Mouse (Mus musculus) hindbrain, embryonic 10.5 days (tissue): ENCODE measurements around the gene Fam129b. TPM values are rescaled to one million over a fixed set of nuclear protein-coding genes. Genes with fewer than 3 reads are reported as not detected.

Experiments
- DNase-seq: peaks from one replicate; pipeline ENCODE4 v3.0.0-alpha.2; 2017; ENCODE audit warnings: low spot score
- H3K27ac ChIP-seq: fragments of 300-500 bp; sonication (generic); 2 replicates; pipeline ENCODE4 v1.5.1; 2016; ENCODE audit warnings: mild to moderate bottlenecking, moderate library complexity
- H3K27me3 ChIP-seq: fragments of 300-500 bp; sonication (generic); 2 replicates; pipeline ENCODE4 v1.6.1; 2016; ENCODE audit warnings: mild to moderate bottlenecking; ENCODE audit not compliant: poor library complexity, insufficient read depth, severe bottlenecking
- H3K36me3 ChIP-seq: fragments of 300-500 bp; sonication (generic); 2 replicates; pipeline ENCODE4 v1.6.1; 2016; ENCODE audit warnings: mild to moderate bottlenecking, moderate library complexity
- H3K4me1 ChIP-seq: fragments of 300-500 bp; sonication (generic); replicated peaks from 2 replicates; pipeline ENCODE4 v1.6.1; 2016; ENCODE audit warnings: mild to moderate bottlenecking
- H3K4me3 ChIP-seq: fragments of 300-500 bp; sonication (generic); 2 replicates; pipeline ENCODE4 v1.5.1; 2016; ENCODE audit warnings: mild to moderate bottlenecking, moderate library complexity
- H3K9me3 ChIP-seq: fragments of 300-500 bp; sonication (generic); 2 replicates; pipeline ENCODE4 v1.6.1; 2016; ENCODE audit warnings: mild to moderate bottlenecking, moderate library complexity
- WGBS: fragments of 180-500 bp; shearing (Covaris S2); methylation state at CpG from one replicate; pipeline ENCODE4 v1.1.7; 2016; 5-methylcytosine and 5-hydroxymethylcytosine counted together
- polyA plus RNA-seq: library from polyadenylated mRNA; unstranded; fragments of >200 nt; fragmentation: Nextera tagmentation; extraction: Ambion mirVana; gene quantifications from 2 replicates; pipeline ENCODE4 v1.2.1, GENCODE M21; 2016

Gene Fam129b
- polyA plus RNA-seq, 1 experiment from 2014 or later, result 36.1 TPM

- no peaks in the 10 kb centered on the region for H3K27me3 ChIP-seq
- H3K36me3 ChIP-seq, result peaks cover 78% of the 10 kb centered on the region
- no peak overlapping the region for H3K4me3 ChIP-seq
- H3K27ac ChIP-seq, result no peak overlapping the region
- no peak for DNase-seq
- 92% methylated on average over 11 of the region's 11 CpGs for WGBS
- H3K9me3 ChIP-seq, result no peaks in the 10 kb centered on the region
- H3K4me1 ChIP-seq, result no peaks in the 10 kb centered on the region
Observed at GRCm38 (mm10) chr2:32947454-32947853, 71.5 kb downstream of the Fam129b start.

DNA sequence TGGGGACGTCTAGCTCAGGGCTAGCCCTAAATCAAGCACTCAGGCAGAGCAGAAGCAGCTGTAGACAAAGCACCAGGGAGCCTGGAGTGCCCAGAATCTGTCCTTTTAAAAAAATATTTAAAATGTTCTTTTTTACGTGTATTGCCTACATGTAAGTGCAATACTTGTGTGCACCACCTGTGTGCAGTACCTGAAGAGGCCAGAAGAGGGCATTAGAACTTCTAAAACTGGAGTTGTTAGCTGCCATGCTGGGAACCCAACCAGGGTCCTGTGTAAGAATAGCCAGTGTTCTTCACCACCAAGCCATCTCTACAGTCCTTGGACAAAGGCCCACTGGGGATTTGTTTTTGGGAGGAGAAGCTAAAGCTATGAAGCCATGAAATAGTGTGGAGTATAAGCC is 78.7 kb downstream of the Fam129b start:
- H3K27me3 ChIP-seq, result no peaks in the 10 kb centered on the region
- 92% methylated on average over 2 of the region's 2 CpGs for WGBS
- H3K9me3 ChIP-seq, result peaks cover 5% of the 10 kb centered on the region
- 0 out of 2 replicates have a peak, but pooled peaks cover 6% of the 10 kb centered on the region for H3K4me1 ChIP-seq
- peaks cover 81% of the 10 kb centered on the region for H3K36me3 ChIP-seq
- no peak for DNase-seq
- no peak overlapping the region for H3K4me3 ChIP-seq
- no peak overlapping the region for H3K27ac ChIP-seq

DNA sequence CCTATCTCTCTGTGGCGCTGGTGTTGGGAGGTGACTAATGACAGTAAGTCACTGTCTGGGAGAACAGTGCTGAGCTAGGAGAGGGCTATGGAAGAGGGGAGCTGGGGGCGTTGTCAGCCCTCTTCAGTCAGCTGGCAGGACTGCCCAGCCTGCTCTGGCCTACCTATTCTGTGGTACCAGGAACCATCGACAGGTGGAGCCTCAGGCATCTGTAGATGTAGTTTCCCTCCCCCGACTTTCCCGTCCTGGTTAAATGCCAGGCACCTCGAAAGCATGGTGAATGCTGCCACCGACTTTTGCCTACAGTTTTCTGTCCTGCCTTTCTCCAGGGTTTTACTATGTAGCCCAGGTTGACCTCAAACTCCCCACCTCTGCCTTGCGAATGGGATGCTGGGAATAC is 81.4 kb downstream of the Fam129b start:
- Histone ChIP-seq H3K4me3 (no peak overlapping the region), H3K27me3 (no peaks in the 10 kb centered on the region), H3K36me3 (peaks cover 59% of the 10 kb centered on the region), H3K4me1 (peaks cover 25% of the 10 kb centered on the region), H3K9me3 (peaks cover 5% of the 10 kb centered on the region), H3K27ac (no peak overlapping the region)
- 65% methylated on average over 8 of the region's 8 CpGs for WGBS
- no peak for DNase-seq

GRCm38 (mm10) chr2:32960273-32960672 is 84.4 kb downstream of the Fam129b start:
- Histone ChIP-seq H3K27me3 (no peaks in the 10 kb centered on the region), H3K4me3 (peak overlapping the region; percentile 98), H3K9me3 (no peaks in the 10 kb centered on the region), H3K36me3 (peaks cover 60% of the 10 kb centered on the region), H3K4me1 (peaks cover 47% of the 10 kb centered on the region), H3K27ac (no peak overlapping the region)
- no peak for DNase-seq
- WGBS, result 93% methylated on average over 4 of the region's 4 CpGs

DNA sequence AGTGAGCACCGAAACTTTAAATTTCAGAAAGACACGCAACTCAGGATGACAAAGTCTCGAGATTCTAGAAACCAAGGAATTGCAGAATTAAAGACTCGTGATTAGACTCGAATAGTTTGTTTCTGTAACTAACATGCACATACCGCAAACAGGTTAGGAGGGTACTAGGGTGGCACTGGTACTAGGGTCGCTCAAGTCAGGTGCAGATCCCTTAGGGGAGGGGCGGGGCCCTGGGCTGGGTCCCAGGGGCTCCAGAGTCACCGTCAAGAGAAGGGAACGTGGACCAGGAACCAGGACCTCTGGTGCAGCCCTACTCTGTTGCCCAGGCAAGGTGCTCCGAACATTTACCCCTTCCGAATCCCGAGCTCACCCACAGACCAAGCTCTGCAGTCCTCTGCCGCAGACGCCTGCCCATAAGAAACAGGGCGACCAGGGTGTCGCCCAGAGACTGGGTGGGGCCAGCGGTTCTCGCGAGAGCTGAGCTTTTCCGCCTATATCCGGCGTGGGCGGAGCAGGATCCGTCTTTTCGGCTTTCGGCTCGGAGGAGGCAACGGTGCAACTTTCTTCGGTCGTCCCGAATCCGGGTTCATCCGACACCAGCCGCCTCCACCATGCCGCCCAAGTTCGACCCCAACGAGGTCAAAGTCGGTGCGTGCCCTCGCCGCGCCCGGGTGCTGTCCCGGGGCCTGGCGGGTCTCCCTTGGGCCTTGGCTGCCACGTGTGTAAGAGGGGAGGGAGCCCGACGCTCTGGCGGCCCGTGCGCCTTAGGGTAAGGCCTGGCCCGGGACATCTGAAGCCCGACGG is 85.5 kb downstream of the Fam129b start, which contains the start of the genes Rpl12 and Lrsam1:
TSS of gene Rpl12 (plus strand) at position 368 of the 804 bp plus-strand sequence.
TSS of gene Lrsam1 (minus strand) at position 423 of the 804 bp plus-strand sequence.
- peaks cover 57% of the 10 kb centered on the region for H3K4me1 ChIP-seq
- WGBS, result 3% methylated on average over 55 of the region's 55 CpGs
- H3K4me3 ChIP-seq, result peak within 1 kb of the TSS; percentile 98
- peaks cover 50% of the 10 kb centered on the region for H3K36me3 ChIP-seq
- H3K27ac ChIP-seq, result peak within 1 kb of the TSS; percentile 97
- H3K9me3 ChIP-seq, result no peaks in the 10 kb centered on the region
- H3K27me3 ChIP-seq, result no peaks in the 10 kb centered on the region
- peak; percentile 95 for DNase-seq

- H3K4me1 ChIP-seq, result peaks cover 66% of the 10 kb centered on the region
- under 1% methylated on average over 33 of the region's 33 CpGs for WGBS
- H3K9me3 ChIP-seq, result no peaks in the 10 kb centered on the region
- H3K27me3 ChIP-seq, result no peaks in the 10 kb centered on the region
- peak overlapping the region; percentile 98 for H3K4me3 ChIP-seq
- H3K27ac ChIP-seq, result peak overlapping the region; percentile 97
- peaks cover 41% of the 10 kb centered on the region for H3K36me3 ChIP-seq
- DNase-seq, result peak; percentile 46
Observed at GRCm38 (mm10) chr2:32962062-32962874, 86.4 kb downstream of the Fam129b start.

DNA sequence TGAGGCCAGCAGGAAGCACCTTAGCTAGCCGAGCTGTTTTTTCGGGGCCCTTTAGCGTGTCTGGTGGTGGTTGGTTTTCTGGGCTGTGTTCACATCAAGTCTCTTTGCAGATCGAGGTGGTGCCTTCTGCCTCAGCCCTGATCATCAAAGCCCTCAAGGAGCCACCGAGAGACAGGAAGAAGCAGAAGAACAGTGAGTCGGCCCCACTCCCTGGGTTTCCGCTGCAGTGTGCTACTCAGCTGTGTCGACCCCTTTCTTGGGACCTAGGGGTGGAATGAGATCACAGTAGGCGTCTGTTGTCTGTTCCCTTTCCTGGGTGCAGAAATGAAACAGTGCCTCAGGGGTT is 86.9 kb downstream of the Fam129b start:
- peak overlapping the region; percentile 98 for H3K4me3 ChIP-seq
- peaks cover 71% of the 10 kb centered on the region for H3K4me1 ChIP-seq
- H3K27me3 ChIP-seq, result no peaks in the 10 kb centered on the region
- WGBS, result 9% methylated on average over 9 of the region's 9 CpGs
- H3K9me3 ChIP-seq, result no peaks in the 10 kb centered on the region
- H3K36me3 ChIP-seq, result peaks cover 36% of the 10 kb centered on the region
- H3K27ac ChIP-seq, result peak overlapping the region; percentile 97
- no peak for DNase-seq

DNA sequence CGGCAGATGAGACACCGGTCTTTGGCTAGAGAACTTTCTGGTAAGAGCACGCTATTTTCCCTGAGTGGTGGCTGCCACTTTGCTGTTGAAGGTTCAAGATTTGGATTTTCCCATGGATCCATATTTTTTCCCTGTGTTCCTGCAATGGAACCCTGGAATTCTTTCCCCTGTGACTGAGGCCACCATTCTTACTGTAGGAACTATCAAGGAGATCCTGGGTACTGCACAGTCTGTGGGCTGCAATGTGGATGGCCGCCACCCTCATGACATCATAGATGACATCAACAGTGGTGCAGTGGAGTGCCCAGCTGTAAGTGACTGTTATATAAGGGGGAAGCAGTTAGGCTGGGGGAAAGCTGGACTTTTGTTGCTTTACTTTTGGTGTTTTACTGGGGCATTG is 87.6 kb downstream of the Fam129b start:
- 75% methylated on average over 4 of the region's 4 CpGs for WGBS
- no peaks in the 10 kb centered on the region for H3K27me3 ChIP-seq
- no peak for DNase-seq
- peaks cover 30% of the 10 kb centered on the region for H3K36me3 ChIP-seq
- H3K4me3 ChIP-seq, result peak overlapping the region; percentile 98
- no peak overlapping the region for H3K27ac ChIP-seq
- peaks cover 76% of the 10 kb centered on the region for H3K4me1 ChIP-seq
- no peaks in the 10 kb centered on the region for H3K9me3 ChIP-seq

DNA sequence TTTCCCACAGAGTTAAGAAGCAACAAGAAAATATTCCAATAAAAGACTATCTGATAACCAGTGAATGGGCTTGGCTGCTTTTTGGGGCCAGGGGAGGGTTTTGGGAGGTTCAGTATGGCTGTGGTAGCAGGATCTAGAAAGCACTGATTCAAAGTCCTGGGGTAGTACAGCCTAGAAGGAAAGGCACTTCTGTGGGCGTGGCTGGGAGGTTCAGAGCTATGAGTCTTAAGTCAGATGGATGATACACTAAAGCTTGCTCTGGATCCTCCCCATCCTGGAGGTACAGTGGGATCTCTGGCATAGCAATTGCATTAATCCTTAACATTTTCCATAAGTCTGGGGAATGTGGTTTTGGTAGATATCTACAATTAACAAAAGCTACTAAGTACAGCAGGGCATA is 88.1 kb downstream of the Fam129b start:
- no peaks in the 10 kb centered on the region for H3K9me3 ChIP-seq

GRCm38 (mm10) chr2:32964659-32965457 is 88.9 kb downstream of the Fam129b start:
- no peaks in the 10 kb centered on the region for H3K9me3 ChIP-seq
- 31% methylated on average over 10 of the region's 10 CpGs for WGBS
- H3K4me3 ChIP-seq, result peak overlapping the region; percentile 98; the same call in 1 of the 2 replicates
- H3K27me3 ChIP-seq, result no peaks in the 10 kb centered on the region
- H3K4me1 ChIP-seq, result peaks cover 76% of the 10 kb centered on the region
- no peak for DNase-seq
- H3K36me3 ChIP-seq, result peaks cover 30% of the 10 kb centered on the region
- no peak overlapping the region for H3K27ac ChIP-seq

More for the DNA sequence above, 88.1 kb downstream of the Fam129b start:
- no peak for DNase-seq
- Histone ChIP-seq H3K27ac (no peak overlapping the region), H3K4me3 (peak overlapping the region; percentile 98), H3K36me3 (peaks cover 30% of the 10 kb centered on the region), H3K27me3 (no peaks in the 10 kb centered on the region), H3K4me1 (peaks cover 76% of the 10 kb centered on the region)
- 70% methylated on average over 1 of the region's 1 CpGs for WGBS

DNA sequence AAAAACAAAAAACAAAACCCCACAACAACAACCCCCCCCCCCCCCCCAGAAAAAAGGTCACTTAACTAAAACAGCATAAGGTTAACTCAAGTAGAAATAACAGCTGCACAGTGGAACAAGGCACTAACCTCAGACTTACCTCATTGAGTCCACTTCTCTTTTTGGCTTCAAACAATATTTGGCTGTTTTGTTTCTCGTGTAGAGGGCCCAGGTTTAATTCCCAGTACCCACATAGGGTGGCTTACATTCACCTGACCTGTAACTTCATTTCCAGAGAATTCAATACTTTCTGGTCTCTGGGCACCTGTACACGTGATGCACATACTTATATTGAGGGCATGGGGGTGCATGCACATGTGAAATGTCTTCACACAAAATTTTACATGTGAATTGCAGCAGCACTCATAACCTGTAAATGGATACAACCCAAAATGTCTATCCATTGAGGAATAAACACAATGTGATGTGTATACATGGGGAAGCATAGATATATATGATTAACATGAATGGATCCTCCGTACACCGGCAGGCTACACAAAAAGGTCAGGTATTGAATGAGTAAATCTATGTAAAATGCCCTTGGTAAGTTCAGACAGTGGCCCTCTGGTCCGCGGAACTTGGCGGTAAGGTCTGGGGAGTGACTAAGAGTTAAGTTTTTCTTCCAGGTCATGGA is 89.7 kb downstream of the Fam129b start:
- WGBS, result 17% methylated on average over 7 of the region's 7 CpGs
- Histone ChIP-seq H3K4me1 (peaks cover 70% of the 10 kb centered on the region), H3K9me3 (no peaks in the 10 kb centered on the region), H3K4me3 (peak overlapping the region; percentile 73), H3K36me3 (peaks cover 30% of the 10 kb centered on the region), H3K27ac (no peak overlapping the region), H3K27me3 (no peaks in the 10 kb centered on the region)
- DNase-seq, result no peak

DNA sequence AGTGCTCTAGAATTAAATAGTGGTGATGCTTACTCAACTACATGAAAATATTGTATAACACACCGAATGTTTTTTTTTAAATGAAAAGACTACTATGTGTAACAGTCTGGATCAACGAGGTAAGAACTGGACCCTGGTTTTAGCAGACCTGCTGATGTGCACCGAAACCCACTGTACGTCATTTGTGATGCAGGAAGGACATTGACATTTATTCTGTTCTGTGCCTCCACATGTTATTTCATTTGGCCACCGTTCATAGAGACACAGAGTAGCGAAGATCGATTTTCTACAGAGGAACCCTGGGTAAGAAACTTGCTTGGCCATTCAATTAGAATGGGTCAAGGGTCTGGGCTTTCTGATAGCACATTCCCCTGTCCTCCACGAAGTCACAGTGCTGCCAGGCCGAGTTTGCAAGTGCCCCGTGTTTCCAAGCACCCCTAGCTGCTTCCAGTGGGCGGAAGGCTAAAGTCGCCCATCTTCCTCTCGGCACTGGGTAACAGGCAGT is 90.3 kb downstream of the Fam129b start:
- 12% methylated on average over 13 of the region's 13 CpGs for WGBS
- no peaks in the 10 kb centered on the region for H3K27me3 ChIP-seq
- peaks cover 66% of the 10 kb centered on the region for H3K4me1 ChIP-seq
- peak overlapping the region; percentile 73 for H3K4me3 ChIP-seq
- peak overlapping the region; percentile 94 for H3K27ac ChIP-seq
- H3K36me3 ChIP-seq, result peaks cover 30% of the 10 kb centered on the region
- no peak for DNase-seq
- H3K9me3 ChIP-seq, result no peaks in the 10 kb centered on the region
